Mouse (Mus musculus) forebrain, embryonic 11.5 days (tissue): Measurements from ENCODE around the gene Tmem126b. TPM values are rescaled to one million over a fixed set of nuclear protein-coding genes. Genes with fewer than 3 reads are reported as not detected.

Source experiments
- ATAC-seq: fragments of 200-750 bp; cut with Nextera tagmentation; replicated peaks from 2 replicates; pipeline ENCODE4 v1.8.0; 2017; ENCODE audit warnings: moderate TSS enrichment; ENCODE audit not compliant: low FRiP score
- DNase-seq: peaks from one replicate; pipeline ENCODE4 v3.0.0-alpha.2; 2017; ENCODE audit warnings: low spot score
- H3K27ac ChIP-seq: fragments of 300-500 bp; sonication (generic); 2 replicates; pipeline ENCODE4 v1.5.1; 2014; ENCODE audit warnings: low read depth, low read length
- H3K27me3 ChIP-seq: fragments of 300-500 bp; sonication (generic); 2 replicates; pipeline ENCODE4 v1.6.1; 2014; ENCODE audit warnings: mild to moderate bottlenecking, low read length, mixed read lengths; ENCODE audit not compliant: control insufficient read depth, insufficient read depth
- H3K36me3 ChIP-seq: fragments of 300-500 bp; sonication (generic); 2 replicates; pipeline ENCODE4 v1.6.1; 2014; ENCODE audit warnings: mild to moderate bottlenecking, low read length, moderate library complexity, mixed read lengths; ENCODE audit not compliant: control insufficient read depth, insufficient read depth
- H3K4me1 ChIP-seq: fragments of 300-500 bp; sonication (generic); replicated peaks from 2 replicates; pipeline ENCODE4 v1.6.1; 2014; ENCODE audit warnings: low read length, mixed read lengths; ENCODE audit not compliant: control insufficient read depth, insufficient read depth
- H3K4me2 ChIP-seq: fragments of 300-500 bp; sonication (generic); 2 replicates; pipeline ENCODE4 v1.6.1; 2014; ENCODE audit warnings: low read depth, mild to moderate bottlenecking, low read length, moderate library complexity, mixed read lengths; ENCODE audit not compliant: severe bottlenecking
- H3K4me3 ChIP-seq: fragments of 300-500 bp; sonication (generic); 2 replicates; pipeline ENCODE4 v1.5.1; 2014; ENCODE audit warnings: low read depth, low read length
- H3K9ac ChIP-seq: fragments of 300-500 bp; sonication (generic); 2 replicates; pipeline ENCODE4 v1.6.1; 2014; ENCODE audit warnings: low read length
- H3K9me3 ChIP-seq: fragments of 300-500 bp; sonication (generic); 2 replicates; pipeline ENCODE4 v1.6.1; 2016; ENCODE audit warnings: low read length, mixed read lengths; ENCODE audit not compliant: control insufficient read depth
- WGBS: fragments of 180-500 bp; shearing (Covaris S2); extraction: QIAGEN DNeasy Blood & Tissue Kit; methylation state at CpG from one replicate; pipeline ENCODE4 v1.1.7; 2014; 5-methylcytosine and 5-hydroxymethylcytosine counted together
- polyA plus RNA-seq: library from polyadenylated mRNA; unstranded; fragments of >200 nt; fragmentation: Nextera tagmentation; extraction: Ambion mirVana; gene quantifications from 2 replicates; pipeline ENCODE4 v1.2.1, GENCODE M21; 2014

Gene Tmem126b
- polyA plus RNA-seq, 1 experiment from 2014 or later, result 38.4 TPM

DNA sequence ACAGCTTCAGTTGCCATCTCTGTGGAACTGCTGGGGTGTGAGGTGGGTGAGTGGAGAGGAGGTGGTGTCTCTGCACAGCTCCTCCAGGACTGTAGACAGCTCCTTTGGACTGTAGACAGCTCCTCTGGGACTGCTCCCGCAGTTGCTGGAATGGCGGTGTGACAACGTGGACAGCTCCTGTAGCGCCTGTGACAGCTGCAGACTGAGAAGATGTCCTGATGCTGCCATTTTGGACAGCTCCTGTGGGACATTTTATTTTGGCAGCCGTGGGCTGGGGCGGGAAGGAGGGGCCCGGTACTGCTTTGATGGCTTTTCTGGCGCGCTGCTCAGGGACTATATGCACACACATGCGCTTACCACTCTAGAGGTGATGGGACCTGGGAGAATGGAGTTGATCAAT is 15.5 kb downstream of the Tmem126b start:
- ATAC-seq, result no peak
- WGBS, result 66% methylated on average over 10 of the region's 10 CpGs
- H3K27me3 ChIP-seq, result no peaks in the 10 kb centered on the region

DNA sequence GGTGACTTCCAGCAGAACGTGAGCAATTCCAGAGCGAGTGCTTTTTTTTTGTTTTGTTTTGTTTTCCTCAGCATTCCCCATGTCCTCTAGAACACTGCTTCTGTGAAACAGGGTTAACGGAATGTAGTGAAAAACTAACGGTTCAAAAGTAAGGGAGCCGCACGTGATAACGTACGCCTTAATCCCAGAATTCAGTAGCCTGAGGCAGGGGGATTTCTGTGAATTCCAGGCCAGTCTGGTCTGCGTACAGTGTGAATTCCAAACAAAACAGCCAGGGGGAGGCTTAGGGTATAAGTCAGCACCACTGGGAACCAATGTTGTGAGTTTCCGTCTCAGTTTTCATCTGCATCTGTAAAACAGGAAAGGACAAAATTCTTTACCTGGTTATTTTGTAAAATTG is 18.3 kb downstream of the Tmem126b start:
- 24% methylated on average over 10 of the region's 10 CpGs for WGBS
- Histone ChIP-seq H3K4me2 (peak overlapping the region; percentile 58), H3K4me1 (no peaks in the 10 kb centered on the region), H3K9ac (peak overlapping the region; percentile 86), H3K4me3 (peak overlapping the region; percentile 70), H3K27me3 (no peaks in the 10 kb centered on the region), H3K36me3 (peaks cover 3% of the 10 kb centered on the region; the same call in 1 of the 2 replicates), H3K9me3 (no peaks in the 10 kb centered on the region), H3K27ac (peak overlapping the region; percentile 82)
- DNase-seq, result no peak
- ATAC-seq, result peak; percentile 65

More for the DNA sequence above, 15.5 kb downstream of the Tmem126b start:
- DNase-seq, result no peak
- Histone ChIP-seq H3K4me1 (no peaks in the 10 kb centered on the region), H3K27ac (no peak overlapping the region), H3K9me3 (no peaks in the 10 kb centered on the region), H3K36me3 (no peaks in the 10 kb centered on the region), H3K4me2 (no peak overlapping the region), H3K9ac (no peak overlapping the region), H3K4me3 (no peak overlapping the region)

DNA sequence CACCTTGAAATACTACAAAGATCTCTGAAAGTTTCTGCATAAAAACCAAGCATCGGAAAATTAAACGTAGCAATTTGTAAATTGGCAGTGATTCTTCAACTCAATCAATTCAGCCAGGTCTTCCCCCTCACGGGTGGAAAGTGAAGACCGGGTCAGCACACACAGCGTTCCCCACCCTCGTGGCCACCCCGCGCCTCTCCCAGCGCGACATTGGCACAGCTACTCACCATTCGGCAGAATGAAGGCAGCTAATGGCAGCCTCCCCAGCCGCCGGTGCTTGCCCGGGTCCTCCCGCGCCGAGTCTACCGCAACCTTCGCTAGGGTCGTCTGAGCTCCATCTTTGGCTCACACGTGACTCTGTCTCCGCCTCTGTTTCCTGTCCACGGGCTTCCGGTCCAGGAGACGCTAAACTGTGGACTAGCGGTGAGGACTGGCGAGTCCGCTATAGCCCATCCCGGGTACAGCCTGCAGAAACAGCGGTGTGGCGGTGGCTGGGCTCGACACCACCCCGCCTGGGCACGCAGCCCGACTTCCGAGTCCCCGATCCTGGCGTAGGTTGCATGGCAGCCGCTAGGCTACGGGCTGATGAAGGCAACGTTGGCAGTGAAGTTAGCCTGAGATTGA is 18.8 kb downstream of the Tmem126b start, which contains the start of gene Tmem126a:
Gene Tmem126a, minus strand, starts transcription at position 385 of the 624 bp plus-strand sequence.
- peak; percentile 98 for ATAC-seq
- 0% methylated on average over 41 of the region's 41 CpGs for WGBS

DNA sequence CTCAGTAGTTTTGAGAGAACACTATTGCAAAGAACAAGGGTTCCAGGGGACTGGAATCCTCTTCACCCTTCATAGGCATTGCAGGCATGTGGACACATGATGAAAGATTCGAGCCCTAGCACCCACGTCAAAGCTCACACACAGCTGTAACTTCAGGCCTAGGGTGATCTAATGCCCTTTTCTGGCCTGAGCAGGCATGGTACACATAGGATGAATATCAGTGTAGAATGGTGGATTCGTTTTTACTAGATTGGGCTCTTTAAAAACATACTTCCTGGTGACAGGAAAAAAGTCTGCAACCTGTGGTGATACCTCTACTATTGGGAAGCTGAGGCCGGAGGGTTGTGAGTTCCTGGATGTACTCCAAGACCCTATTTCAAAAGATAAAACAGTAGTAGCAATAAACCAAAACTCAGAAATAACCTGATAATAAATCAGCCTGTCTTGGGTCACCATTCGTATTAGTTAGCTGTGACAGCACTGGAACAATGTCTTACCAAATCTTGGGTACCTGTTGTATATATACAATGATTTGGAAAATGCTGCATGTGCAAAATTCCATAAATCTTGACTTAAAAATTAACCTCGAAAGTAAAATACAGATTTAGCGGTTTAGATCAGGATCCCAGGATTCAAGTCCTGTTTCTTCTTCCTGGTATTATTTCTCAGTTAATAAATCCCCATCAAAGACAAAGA is 19.5 kb downstream of the Tmem126b start:
- Histone ChIP-seq H3K4me1 (no peaks in the 10 kb centered on the region), H3K27me3 (no peaks in the 10 kb centered on the region), H3K9me3 (no peaks in the 10 kb centered on the region), H3K27ac (no peak overlapping the region), H3K36me3 (peaks cover 3% of the 10 kb centered on the region; the same call in 1 of the 2 replicates), H3K4me3 (peak overlapping the region; percentile 70), H3K4me2 (peak overlapping the region; percentile 58), H3K9ac (peak overlapping the region; percentile 86)
- ATAC-seq (no peak), DNase-seq (no peak)
- 53% methylated on average over 7 of the region's 7 CpGs for WGBS

More for the DNA sequence above, 18.8 kb downstream of the Tmem126b start, which contains the start of gene Tmem126a:
- no peaks in the 10 kb centered on the region for H3K9me3 ChIP-seq
- H3K4me2 ChIP-seq, result peak within 1 kb of the TSS; percentile 58
- peak within 1 kb of the TSS; percentile 86 for H3K9ac ChIP-seq
- H3K36me3 ChIP-seq, result peaks cover 3% of the 10 kb centered on the region; the same call in 1 of the 2 replicates
- peak; percentile 91 for DNase-seq
- no peaks in the 10 kb centered on the region for H3K4me1 ChIP-seq
- peak within 1 kb of the TSS; percentile 70 for H3K4me3 ChIP-seq
- peak within 1 kb of the TSS; percentile 82 for H3K27ac ChIP-seq
- H3K27me3 ChIP-seq, result no peaks in the 10 kb centered on the region

DNA sequence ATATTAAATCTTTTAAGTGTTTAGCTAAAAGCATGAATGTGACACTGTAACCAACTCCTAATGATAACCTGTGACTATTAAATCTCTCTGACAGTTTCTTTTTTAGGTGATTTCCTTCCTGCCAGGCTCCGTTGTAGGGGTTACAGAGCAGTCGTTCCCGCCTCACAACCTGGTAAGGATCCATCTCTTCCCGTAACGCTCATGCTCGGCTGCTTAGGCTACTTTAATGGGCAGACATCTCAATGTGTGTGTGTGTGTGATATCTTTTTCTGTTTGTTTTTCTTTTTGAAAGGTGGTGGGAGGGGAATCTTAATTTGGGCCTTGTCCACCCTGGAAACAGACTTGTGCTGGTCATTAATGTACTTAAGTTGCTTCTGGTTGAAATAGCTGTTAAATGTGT is 31.6 kb downstream of the Tmem126b start:
- no peaks in the 10 kb centered on the region; the same call in 1 of the 2 replicates for H3K36me3 ChIP-seq
- ATAC-seq (no peak), DNase-seq (no peak)
- H3K9ac ChIP-seq, result peak overlapping the region; percentile 96
- WGBS, result 0% methylated on average over 6 of the region's 6 CpGs
- H3K4me2 ChIP-seq, result peak overlapping the region; percentile 89
- no peak overlapping the region for H3K27ac ChIP-seq
- H3K27me3 ChIP-seq, result no peaks in the 10 kb centered on the region
- no peaks in the 10 kb centered on the region for H3K9me3 ChIP-seq
- peak overlapping the region; percentile 99 for H3K4me3 ChIP-seq
- H3K4me1 ChIP-seq, result no peaks in the 10 kb centered on the region

DNA sequence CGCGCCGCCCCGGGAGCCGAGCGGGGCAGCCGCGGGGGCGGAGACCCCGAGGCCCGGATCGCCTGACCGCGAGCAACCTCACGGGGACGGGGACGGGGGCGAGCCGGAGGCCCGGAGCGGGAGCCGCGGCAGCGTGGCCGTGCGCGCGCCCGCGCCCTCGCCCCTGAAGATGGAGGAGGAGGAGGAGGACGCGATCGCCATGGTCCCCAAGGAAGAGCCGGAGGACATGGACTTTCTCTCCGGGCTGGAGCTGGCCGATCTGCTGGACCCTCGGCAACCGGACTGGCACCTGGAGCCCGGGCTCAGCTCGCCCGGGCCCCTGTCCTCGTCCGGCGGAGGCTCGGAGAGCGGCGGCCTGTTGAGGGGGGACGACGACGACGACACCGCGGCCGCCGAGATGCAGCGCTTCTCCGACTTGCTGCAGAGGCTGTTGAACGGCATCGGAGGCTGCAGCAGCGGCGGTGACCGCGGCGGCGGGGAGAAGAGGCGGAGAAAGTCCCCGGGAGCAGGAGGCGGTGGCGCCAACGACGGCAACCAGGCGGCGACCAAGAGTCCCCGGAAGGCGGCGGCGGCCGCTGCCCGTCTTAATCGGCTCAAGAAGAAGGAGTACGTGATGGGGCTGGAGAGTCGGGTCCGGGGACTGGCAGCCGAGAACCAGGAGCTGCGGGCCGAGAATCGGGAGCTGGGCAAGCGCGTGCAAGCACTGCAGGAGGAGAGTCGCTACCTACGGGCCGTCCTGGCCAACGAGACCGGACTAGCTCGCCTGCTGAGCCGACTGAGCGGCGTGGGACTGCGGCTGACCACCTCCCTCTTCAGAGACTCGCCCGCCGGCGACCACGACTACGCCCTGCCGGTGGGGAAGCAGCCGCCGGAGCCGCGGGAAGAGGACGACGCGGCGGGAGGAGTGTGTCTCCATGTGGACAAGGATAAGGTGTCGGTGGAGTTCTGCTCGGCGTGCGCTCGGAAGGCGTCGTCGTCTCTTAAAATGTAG is 32.4 kb downstream of the Tmem126b start:
- ATAC-seq (peak; percentile 74), DNase-seq (peak; percentile 88)
- Histone ChIP-seq H3K4me2 (peak overlapping the region; percentile 89), H3K9ac (peak overlapping the region; percentile 96), H3K27me3 (no peaks in the 10 kb centered on the region), H3K4me3 (peak overlapping the region; percentile 99), H3K36me3 (no peaks in the 10 kb centered on the region), H3K4me1 (no peaks in the 10 kb centered on the region), H3K9me3 (no peaks in the 10 kb centered on the region), H3K27ac (peak overlapping the region; percentile 97)
- under 1% methylated on average over 115 of the region's 123 CpGs for WGBS

DNA sequence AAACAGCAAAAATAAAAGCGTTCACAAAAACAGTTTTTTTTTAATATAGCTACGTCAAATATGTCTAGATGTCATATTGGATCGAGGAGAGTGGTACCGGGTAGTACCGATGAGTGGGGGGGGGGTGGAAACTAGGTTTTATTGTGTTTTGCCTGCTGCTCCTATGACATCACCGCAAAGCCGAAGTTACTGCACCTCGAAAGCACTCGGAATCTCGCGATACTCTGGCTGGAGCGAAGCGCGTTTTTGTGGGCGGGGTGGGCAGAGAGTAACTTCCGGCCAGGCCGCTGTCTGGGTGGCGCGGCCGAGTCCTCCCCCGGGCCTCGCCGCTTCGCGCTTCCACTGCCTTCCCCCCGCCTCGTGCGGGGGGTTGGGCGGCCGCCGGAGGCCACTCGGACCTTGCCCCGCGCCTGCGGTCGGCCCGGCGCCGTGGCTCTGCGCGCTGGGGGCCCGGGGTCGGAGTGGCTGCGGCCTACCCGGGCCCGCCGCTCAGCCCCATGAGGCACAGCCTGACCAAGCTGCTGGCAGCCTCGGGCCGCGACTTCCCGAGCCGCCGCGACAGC is 33.2 kb downstream of the Tmem126b start, which contains the start of gene Crebzf:
Gene Crebzf, plus strand, starts transcription at position 212 of the 563 bp plus-strand sequence.
- peak within 1 kb of the TSS; percentile 96 for H3K9ac ChIP-seq
- H3K4me3 ChIP-seq, result peak within 1 kb of the TSS; percentile 99
- ATAC-seq (peak; percentile 96), DNase-seq (peak; percentile 97)
- WGBS, result under 1% methylated on average over 51 of the region's 54 CpGs
- H3K27me3 ChIP-seq, result no peaks in the 10 kb centered on the region
- peak within 1 kb of the TSS; percentile 89 for H3K4me2 ChIP-seq
- H3K9me3 ChIP-seq, result no peaks in the 10 kb centered on the region
- no peaks in the 10 kb centered on the region for H3K4me1 ChIP-seq
- no peaks in the 10 kb centered on the region for H3K36me3 ChIP-seq
- H3K27ac ChIP-seq, result peak within 1 kb of the TSS; percentile 97
